Mouse (Mus musculus): ENCODE results near the gene Golgb1. TPM values are rescaled to one million over a fixed set of nuclear protein-coding genes. Genes with fewer than 3 reads are reported as not detected.

Gene Golgb1
- polyA plus RNA-seq, 1 experiment from 2014 or later = 73.8 TPM

GRCm38 (mm10) chr16:36920410-36920809 is 45.5 kb downstream of the Golgb1 start:
- no peak overlapping the region for H3K9ac ChIP-seq (ENCODE audit: low read length)
- no peak overlapping the region for H3K4me3 ChIP-seq (ENCODE audit: control insufficient read depth in 1 of 2, insufficient read depth in 1 of 2, low read depth in 1 of 2, low read length in 2 of 2)
- H3K27me3 ChIP-seq (ENCODE audit: control insufficient read depth, insufficient read depth, low read length) = no peaks in the 10 kb centered on the region
- no peaks in the 10 kb centered on the region for H3K9me3 ChIP-seq (ENCODE audit: control insufficient read depth, low read length)
- no peak for ATAC-seq (ENCODE audit: insufficient number of reproducible peaks, insufficient read depth, low FRiP score, low read depth)
- H3K36me3 ChIP-seq (ENCODE audit: control insufficient read depth, insufficient read depth, low read length) = peaks cover 91% of the 10 kb centered on the region
- WGBS = 80% methylated on average over 3 of the region's 3 CpGs
- no peak overlapping the region for H3K27ac ChIP-seq (replicated peaks in 1 of 2; ENCODE audit: control insufficient read depth in 1 of 2, insufficient read depth in 1 of 2, low read depth in 2 of 2, low read length in 2 of 2)
- H3K4me1 ChIP-seq (ENCODE audit: control insufficient read depth in 2 of 2, insufficient read depth in 2 of 2, low read length in 2 of 2) = no peaks in the 10 kb centered on the region
- no peak overlapping the region for H3K4me2 ChIP-seq (ENCODE audit: low read length)

- peaks cover 91% of the 10 kb centered on the region for H3K36me3 ChIP-seq (ENCODE audit: control insufficient read depth, insufficient read depth, low read length)
- 85% methylated on average over 8 of the region's 8 CpGs for WGBS
Measured at GRCm38 (mm10) chr16:36921067-36921613, 46.2 kb downstream of the Golgb1 start.

GRCm38 (mm10) chr16:36921980-36922379 is 47.0 kb downstream of the Golgb1 start:
- Histone ChIP-seq H3K9me3 (ENCODE audit: control insufficient read depth, low read length) (no peaks in the 10 kb centered on the region), H3K4me1 (ENCODE audit: control insufficient read depth in 2 of 2, insufficient read depth in 2 of 2, low read length in 2 of 2) (no peaks in the 10 kb centered on the region), H3K36me3 (ENCODE audit: control insufficient read depth, insufficient read depth, low read length) (peaks cover 92% of the 10 kb centered on the region), H3K27me3 (ENCODE audit: control insufficient read depth, insufficient read depth, low read length) (no peaks in the 10 kb centered on the region), H3K27ac (replicated peaks in 1 of 2; ENCODE audit: control insufficient read depth in 1 of 2, insufficient read depth in 1 of 2, low read depth in 2 of 2, low read length in 2 of 2) (no peak overlapping the region), H3K4me2 (ENCODE audit: low read length) (no peak overlapping the region), H3K9ac (ENCODE audit: low read length) (no peak overlapping the region), H3K4me3 (ENCODE audit: control insufficient read depth in 1 of 2, insufficient read depth in 1 of 2, low read depth in 1 of 2, low read length in 2 of 2) (no peak overlapping the region)
- ATAC-seq (ENCODE audit: insufficient number of reproducible peaks, insufficient read depth, low FRiP score, low read depth) = no peak
- 85% methylated on average over 6 of the region's 6 CpGs for WGBS

More at GRCm38 (mm10) chr16:36921067-36921613, 46.2 kb downstream of the Golgb1 start:
- Histone ChIP-seq H3K27me3 (ENCODE audit: control insufficient read depth, insufficient read depth, low read length) (no peaks in the 10 kb centered on the region), H3K4me2 (ENCODE audit: low read length) (no peak overlapping the region), H3K9ac (ENCODE audit: low read length) (no peak overlapping the region), H3K9me3 (ENCODE audit: control insufficient read depth, low read length) (no peaks in the 10 kb centered on the region), H3K27ac (replicated peaks in 1 of 2; ENCODE audit: control insufficient read depth in 1 of 2, insufficient read depth in 1 of 2, low read depth in 2 of 2, low read length in 2 of 2) (no peak overlapping the region), H3K4me1 (ENCODE audit: control insufficient read depth in 2 of 2, insufficient read depth in 2 of 2, low read length in 2 of 2) (no peaks in the 10 kb centered on the region), H3K4me3 (ENCODE audit: control insufficient read depth in 1 of 2, insufficient read depth in 1 of 2, low read depth in 1 of 2, low read length in 2 of 2) (no peak overlapping the region)
- ATAC-seq (ENCODE audit: insufficient number of reproducible peaks, insufficient read depth, low FRiP score, low read depth) = no peak

- no peaks in the 10 kb centered on the region for H3K27me3 ChIP-seq (ENCODE audit: control insufficient read depth, insufficient read depth, low read length)
- no peak overlapping the region for H3K9ac ChIP-seq (ENCODE audit: low read length)
- no peak overlapping the region for H3K27ac ChIP-seq (replicated peaks in 1 of 2; ENCODE audit: control insufficient read depth in 1 of 2, insufficient read depth in 1 of 2, low read depth in 2 of 2, low read length in 2 of 2)
- no peaks in the 10 kb centered on the region for H3K4me1 ChIP-seq (ENCODE audit: control insufficient read depth in 2 of 2, insufficient read depth in 2 of 2, low read length in 2 of 2)
- no peak for ATAC-seq (ENCODE audit: insufficient number of reproducible peaks, insufficient read depth, low FRiP score, low read depth)
- H3K36me3 ChIP-seq (ENCODE audit: control insufficient read depth, insufficient read depth, low read length) = peaks cover 93% of the 10 kb centered on the region
- H3K9me3 ChIP-seq (ENCODE audit: control insufficient read depth, low read length) = no peaks in the 10 kb centered on the region
- 86% methylated on average over 8 of the region's 8 CpGs for WGBS
- no peak overlapping the region for H3K4me3 ChIP-seq (ENCODE audit: control insufficient read depth in 1 of 2, insufficient read depth in 1 of 2, low read depth in 1 of 2, low read length in 2 of 2)
- no peak overlapping the region for H3K4me2 ChIP-seq (ENCODE audit: low read length)
Measured at GRCm38 (mm10) chr16:36924312-36924711, 49.4 kb downstream of the Golgb1 start.

- Histone ChIP-seq H3K27me3 (ENCODE audit: control insufficient read depth, insufficient read depth, low read length) (no peaks in the 10 kb centered on the region), H3K4me3 (ENCODE audit: control insufficient read depth in 1 of 2, insufficient read depth in 1 of 2, low read depth in 1 of 2, low read length in 2 of 2) (no peak overlapping the region), H3K4me1 (ENCODE audit: control insufficient read depth in 2 of 2, insufficient read depth in 2 of 2, low read length in 2 of 2) (no peaks in the 10 kb centered on the region), H3K36me3 (ENCODE audit: control insufficient read depth, insufficient read depth, low read length) (peaks cover 93% of the 10 kb centered on the region), H3K9ac (ENCODE audit: low read length) (no peak overlapping the region), H3K27ac (replicated peaks in 1 of 2; ENCODE audit: control insufficient read depth in 1 of 2, insufficient read depth in 1 of 2, low read depth in 2 of 2, low read length in 2 of 2) (no peak overlapping the region), H3K4me2 (ENCODE audit: low read length) (no peak overlapping the region), H3K9me3 (ENCODE audit: control insufficient read depth, low read length) (no peaks in the 10 kb centered on the region)
- WGBS = 85% methylated on average over 6 of the region's 6 CpGs
- ATAC-seq (ENCODE audit: insufficient number of reproducible peaks, insufficient read depth, low FRiP score, low read depth) = no peak
Measured at GRCm38 (mm10) chr16:36925351-36925750, 50.4 kb downstream of the Golgb1 start.

GRCm38 (mm10) chr16:36925797-36926196 is 50.9 kb downstream of the Golgb1 start:
- Histone ChIP-seq H3K27me3 (ENCODE audit: control insufficient read depth, insufficient read depth, low read length) (no peaks in the 10 kb centered on the region), H3K36me3 (ENCODE audit: control insufficient read depth, insufficient read depth, low read length) (peaks cover 93% of the 10 kb centered on the region), H3K4me2 (ENCODE audit: low read length) (no peak overlapping the region), H3K4me3 (ENCODE audit: control insufficient read depth in 1 of 2, insufficient read depth in 1 of 2, low read depth in 1 of 2, low read length in 2 of 2) (no peak overlapping the region), H3K4me1 (ENCODE audit: control insufficient read depth in 2 of 2, insufficient read depth in 2 of 2, low read length in 2 of 2) (no peaks in the 10 kb centered on the region), H3K27ac (replicated peaks in 1 of 2; ENCODE audit: control insufficient read depth in 1 of 2, insufficient read depth in 1 of 2, low read depth in 2 of 2, low read length in 2 of 2) (no peak overlapping the region), H3K9me3 (ENCODE audit: control insufficient read depth, low read length) (no peaks in the 10 kb centered on the region), H3K9ac (ENCODE audit: low read length) (no peak overlapping the region)
- ATAC-seq (ENCODE audit: insufficient number of reproducible peaks, insufficient read depth, low FRiP score, low read depth) = no peak
- WGBS = 81% methylated on average over 6 of the region's 6 CpGs

- H3K27me3 ChIP-seq (ENCODE audit: control insufficient read depth, insufficient read depth, low read length) = no peaks in the 10 kb centered on the region
- H3K9ac ChIP-seq (ENCODE audit: low read length) = no peak overlapping the region
- H3K4me2 ChIP-seq (ENCODE audit: low read length) = no peak overlapping the region
- ATAC-seq (ENCODE audit: insufficient number of reproducible peaks, insufficient read depth, low FRiP score, low read depth) = no peak
- peaks cover 97% of the 10 kb centered on the region for H3K36me3 ChIP-seq (ENCODE audit: control insufficient read depth, insufficient read depth, low read length)
- no peak overlapping the region for H3K4me3 ChIP-seq (ENCODE audit: control insufficient read depth in 1 of 2, insufficient read depth in 1 of 2, low read depth in 1 of 2, low read length in 2 of 2)
- H3K27ac ChIP-seq (replicated peaks in 1 of 2; ENCODE audit: control insufficient read depth in 1 of 2, insufficient read depth in 1 of 2, low read depth in 2 of 2, low read length in 2 of 2) = no peak overlapping the region
- WGBS = 87% methylated on average over 10 of the region's 10 CpGs
- no peaks in the 10 kb centered on the region for H3K4me1 ChIP-seq (ENCODE audit: control insufficient read depth in 2 of 2, insufficient read depth in 2 of 2, low read length in 2 of 2)
- H3K9me3 ChIP-seq (ENCODE audit: control insufficient read depth, low read length) = no peaks in the 10 kb centered on the region
Measured at GRCm38 (mm10) chr16:36926514-36927447, 51.8 kb downstream of the Golgb1 start.

Measured in heart, embryonic 14.5 days (tissue).